Mouse (Mus musculus) bone marrow, adult 2 months (tissue): ENCODE measurements around the gene Slc35e2.

Experiments used
- CTCF ChIP-seq: fragments of 200-500 bp; IDR thresholded peaks from 2 replicates; pipeline ENCODE4 v1.5.1; 2011; ENCODE audit warnings: low read length, control low read depth; ENCODE audit not compliant: control insufficient read depth, insufficient read depth
- POLR2A ChIP-seq: fragments of 200-500 bp; IDR thresholded peaks from 2 replicates; pipeline ENCODE4 v1.6.1; 2011; ENCODE audit warnings: low read depth, mild to moderate bottlenecking, control low read depth, low read length, borderline replicate concordance; ENCODE audit not compliant: control insufficient read depth

- TF ChIP-seq CTCF (no peak), POLR2A (no peak)
Observed at GRCm38 (mm10) chr4:155552917-155553532, 48.2 kb upstream of the Slc35e2 start.
